Mouse (Mus musculus) intestine, postnatal 0 days (tissue): ENCODE results near the gene Emc10. TPM values are rescaled to one million over a fixed set of nuclear protein-coding genes. Genes with fewer than 3 reads are reported as not detected.

ENCODE experiments used
- ATAC-seq: fragments of 200-750 bp; cut with Nextera tagmentation; 2 replicates; pipeline ENCODE4 v1.8.0; 2017; ENCODE audit warnings: mild to moderate bottlenecking, moderate TSS enrichment, moderate library complexity
- H3K27ac ChIP-seq: fragments of 300-500 bp; sonication (generic); 2 replicates; pipeline ENCODE4 v1.5.1; 2014; ENCODE audit warnings: mild to moderate bottlenecking, low read depth, low read length, moderate library complexity
- H3K27me3 ChIP-seq: fragments of 300-500 bp; sonication (generic); replicated peaks from 2 replicates; pipeline ENCODE4 v1.6.1; 2014; ENCODE audit warnings: low read length, mixed read lengths; ENCODE audit not compliant: control insufficient read depth, insufficient read depth
- H3K36me3 ChIP-seq: fragments of 300-500 bp; sonication (generic); 2 replicates; pipeline ENCODE4 v1.6.1; 2014; ENCODE audit warnings: mild to moderate bottlenecking, moderate library complexity; ENCODE audit not compliant: control insufficient read depth, insufficient read depth
- H3K4me1 ChIP-seq: fragments of 300-500 bp; sonication (generic); replicated peaks from 2 replicates; pipeline ENCODE4 v1.6.1; 2014; ENCODE audit warnings: antibody characterized with exemption, low read length, mixed read lengths; ENCODE audit not compliant: control insufficient read depth, insufficient read depth
- H3K4me2 ChIP-seq: fragments of 300-500 bp; sonication (generic); replicated peaks from 2 replicates; pipeline ENCODE4 v1.6.1; 2014; ENCODE audit warnings: low read depth, mild to moderate bottlenecking, moderate library complexity
- H3K4me3 ChIP-seq: fragments of 300-500 bp; sonication (generic); 2 replicates; pipeline ENCODE4 v1.5.1; 2014; ENCODE audit warnings: low read depth, low read length
- H3K9ac ChIP-seq: fragments of 300-500 bp; sonication (generic); 2 replicates; pipeline ENCODE4 v1.6.1; 2014; ENCODE audit warnings: mild to moderate bottlenecking, low read depth, low read length
- H3K9me3 ChIP-seq: fragments of 300-500 bp; sonication (generic); 2 replicates; pipeline ENCODE4 v1.6.1; 2016; ENCODE audit warnings: mixed run types; ENCODE audit not compliant: control insufficient read depth
- CTCF ChIP-seq: sonication (generic); IDR thresholded peaks from 2 replicates; pipeline ENCODE4 v1.5.1; 2016; ENCODE audit warnings: low read depth, mild to moderate bottlenecking, control low read depth, antibody characterized with exemption, moderate library complexity
- WGBS: fragments of 180-500 bp; shearing (Covaris S2); extraction: QIAGEN DNeasy Blood & Tissue Kit; methylation state at CpG from one replicate; pipeline ENCODE4 v1.1.7; 2014; 5-methylcytosine and 5-hydroxymethylcytosine counted together
- polyA plus RNA-seq: library from polyadenylated mRNA; unstranded; fragments of >200 nt; fragmentation: Nextera tagmentation; extraction: Ambion mirVana; gene quantifications from 2 replicates; pipeline ENCODE4 v1.2.1, GENCODE M21; 2015

The Emc10 gene
- polyA plus RNA-seq, 1 experiment from 2014 or later = 74.8 TPM

GRCm38 (mm10) chr7:44445528-44445923 lies 50.8 kb downstream of the Emc10 start:
- no peak for ATAC-seq
- no peak overlapping the region for H3K4me3 ChIP-seq
- no peak overlapping the region for H3K27ac ChIP-seq
- no peak overlapping the region for H3K4me2 ChIP-seq
- no peaks in the 10 kb centered on the region for H3K36me3 ChIP-seq
- H3K4me1 ChIP-seq = no peaks in the 10 kb centered on the region
- H3K9ac ChIP-seq = no peak overlapping the region
- H3K9me3 ChIP-seq = no peaks in the 10 kb centered on the region
- H3K27me3 ChIP-seq = peaks cover 59% of the 10 kb centered on the region
- TF ChIP-seq CTCF = no peak
- WGBS = 12% methylated on average over 7 of the region's 7 CpGs

DNA sequence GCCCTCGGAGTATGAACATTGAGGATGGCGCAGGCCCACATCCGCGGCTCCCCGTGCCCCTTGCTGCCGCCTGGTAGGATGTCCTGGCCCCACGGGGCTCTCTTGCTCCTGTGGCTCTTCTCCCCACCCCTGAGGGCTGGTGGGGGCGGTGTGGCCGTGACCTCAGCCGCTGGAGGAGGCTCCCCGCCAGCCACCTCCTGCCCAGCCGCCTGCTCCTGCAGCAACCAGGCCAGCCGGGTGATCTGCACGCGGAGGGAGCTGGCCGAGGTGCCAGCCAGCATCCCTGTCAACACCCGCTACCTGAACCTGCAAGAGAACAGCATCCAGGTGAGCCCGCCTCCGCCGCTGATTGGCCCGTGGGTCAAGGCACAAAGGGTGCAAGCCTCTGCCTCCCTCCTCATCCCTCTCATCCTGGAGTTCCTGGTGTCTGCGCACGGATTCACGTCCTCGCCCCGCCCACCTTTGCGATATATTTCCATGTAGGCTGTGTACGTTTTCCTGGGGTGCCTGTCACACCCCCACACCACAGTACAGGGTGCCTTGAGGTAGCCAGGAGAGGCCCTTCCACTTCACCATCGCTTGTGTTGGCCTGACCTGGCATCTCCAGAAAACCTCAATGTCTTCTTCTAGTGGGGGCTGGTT lies 51.3 kb downstream of the Emc10 start:
- Histone ChIP-seq H3K4me1 (no peaks in the 10 kb centered on the region), H3K9me3 (no peaks in the 10 kb centered on the region), H3K4me2 (no peak overlapping the region), H3K36me3 (no peaks in the 10 kb centered on the region), H3K27ac (no peak overlapping the region), H3K4me3 (no peak overlapping the region), H3K27me3 (peaks cover 64% of the 10 kb centered on the region), H3K9ac (no peak overlapping the region)
- no peak for TF ChIP-seq CTCF
- 6% methylated on average over 29 of the region's 29 CpGs for WGBS
- ATAC-seq = no peak

DNA sequence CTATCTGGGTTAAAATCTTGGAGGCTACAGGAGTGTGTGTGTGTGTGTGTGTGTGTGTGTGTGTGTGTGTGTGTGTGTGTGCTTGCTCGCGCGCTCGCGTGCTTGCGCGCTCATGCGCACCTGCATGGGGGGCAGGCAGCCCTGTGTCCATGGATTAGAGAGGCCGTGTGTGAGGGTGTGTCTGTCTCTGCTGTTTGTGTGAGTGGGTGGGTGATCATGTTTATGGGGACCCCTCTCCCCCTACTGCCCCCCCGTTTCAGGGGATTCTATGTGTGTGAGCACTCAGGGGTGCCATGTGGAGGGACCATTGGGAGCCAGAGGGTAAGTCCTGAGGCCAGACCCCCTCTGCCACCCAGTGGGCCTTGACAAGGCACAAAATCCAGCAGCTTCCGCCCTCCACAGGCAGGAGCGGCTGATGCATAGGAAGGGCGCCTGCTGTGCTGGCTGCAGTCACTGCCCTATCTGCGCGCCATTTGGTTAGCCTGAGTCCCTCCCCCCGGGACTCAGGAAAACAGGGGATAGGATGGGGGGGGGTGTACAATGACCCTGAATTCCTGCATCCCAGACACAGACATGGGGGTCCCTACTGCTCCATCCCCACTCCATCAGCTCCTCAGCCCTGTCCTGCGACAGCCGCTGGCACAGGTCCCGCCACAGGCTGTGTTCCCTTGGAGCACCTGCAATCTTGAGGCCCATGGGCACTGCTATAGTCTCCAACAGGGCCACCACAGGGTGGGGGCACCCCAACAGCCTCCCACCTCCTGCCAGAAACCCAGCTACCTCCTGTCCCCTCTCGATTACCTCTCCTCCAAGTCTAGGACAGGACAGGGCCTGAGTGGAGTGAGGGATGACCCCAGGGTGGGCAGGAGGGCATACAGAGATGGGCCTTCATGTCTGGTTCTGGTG lies 52.8 kb downstream of the Emc10 start:
- Histone ChIP-seq H3K9me3 (no peaks in the 10 kb centered on the region), H3K4me3 (no peak overlapping the region), H3K9ac (no peak overlapping the region), H3K36me3 (no peaks in the 10 kb centered on the region), H3K4me1 (no peaks in the 10 kb centered on the region), H3K27ac (no peak overlapping the region), H3K4me2 (0 out of 2 replicates have a peak overlapping the region, but pooled peaks have one; percentile 24), H3K27me3 (peaks cover 68% of the 10 kb centered on the region)
- ATAC-seq = no peak
- TF ChIP-seq CTCF = no peak; the same call in 1 of the 2 replicates
- 11% methylated on average over 20 of the region's 20 CpGs for WGBS

DNA sequence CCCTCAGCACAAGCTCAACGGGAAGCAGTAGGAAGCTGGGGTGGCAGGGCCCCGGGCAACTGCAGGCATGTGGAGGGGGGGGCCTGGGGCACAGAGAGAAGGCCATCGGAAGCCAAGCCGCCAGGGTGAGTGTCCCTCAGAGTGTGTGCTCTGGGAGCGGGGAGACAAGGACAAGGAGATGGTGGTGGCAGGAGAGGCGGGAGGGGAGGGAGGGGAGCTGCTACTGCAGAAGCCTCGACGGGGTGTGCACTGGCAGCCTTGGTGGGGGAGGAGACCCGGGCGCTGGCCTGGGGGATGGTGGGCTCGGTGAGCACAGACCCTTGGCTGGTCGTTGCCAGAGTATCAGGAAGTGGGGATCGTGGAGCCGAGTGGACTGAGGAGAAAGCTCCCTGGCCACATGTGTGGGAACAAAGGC lies 53.9 kb downstream of the Emc10 start:
- H3K4me1 ChIP-seq = no peaks in the 10 kb centered on the region
- H3K4me2 ChIP-seq = no peak overlapping the region
- H3K9ac ChIP-seq = no peak overlapping the region
- no peaks in the 10 kb centered on the region for H3K36me3 ChIP-seq
- ATAC-seq = no peak
- 0 out of 2 replicates have a peak overlapping the region, but pooled peaks have one; percentile 5 for H3K4me3 ChIP-seq
- H3K27ac ChIP-seq = no peak overlapping the region
- H3K9me3 ChIP-seq = no peaks in the 10 kb centered on the region
- WGBS = 2% methylated on average over 14 of the region's 14 CpGs
- peaks cover 68% of the 10 kb centered on the region for H3K27me3 ChIP-seq
- no peak for TF ChIP-seq CTCF

GRCm38 (mm10) chr7:44441648-44442109 lies 54.6 kb downstream of the Emc10 start:
- no peak for TF ChIP-seq CTCF
- Histone ChIP-seq H3K27ac (no peak overlapping the region), H3K4me3 (no peak overlapping the region), H3K27me3 (peaks cover 64% of the 10 kb centered on the region), H3K36me3 (no peaks in the 10 kb centered on the region), H3K9me3 (no peaks in the 10 kb centered on the region), H3K9ac (no peak overlapping the region), H3K4me1 (no peaks in the 10 kb centered on the region), H3K4me2 (no peak overlapping the region)
- 0% methylated on average over 14 of the region's 14 CpGs for WGBS
- no peak for ATAC-seq

GRCm38 (mm10) chr7:44441180-44441579 lies 55.1 kb downstream of the Emc10 start:
- H3K27me3 ChIP-seq = peaks cover 60% of the 10 kb centered on the region
- H3K36me3 ChIP-seq = no peaks in the 10 kb centered on the region
- no peaks in the 10 kb centered on the region for H3K4me1 ChIP-seq
- no peaks in the 10 kb centered on the region for H3K9me3 ChIP-seq
- 8% methylated on average over 1 of the region's 1 CpGs for WGBS
- H3K9ac ChIP-seq = no peak overlapping the region
- no peak overlapping the region for H3K4me3 ChIP-seq
- ATAC-seq = no peak
- TF ChIP-seq CTCF = no peak
- no peak overlapping the region for H3K4me2 ChIP-seq
- no peak overlapping the region for H3K27ac ChIP-seq
